Mouse (Mus musculus) Patski (cell line): ENCODE data around the gene Ly6g6e. TPM values are rescaled to one million over a fixed set of nuclear protein-coding genes. Genes with fewer than 3 reads are reported as not detected.

Experiments used
- ATAC-seq: fragments of 100-300 bp; one replicate; pipeline ENCODE4 v1.8.0; 2021
- CTCF ChIA-PET: fragments of 350-600 bp; sonication (Branson Sonifier 250); formaldehyde crosslinking; loops from one replicate; lab custom pipeline; 2022; ENCODE audit warnings: inconsistent platforms; lab: Charles Lee
- POLR2A ChIA-PET: fragments of 350-600 bp; sonication (Branson Sonifier 250); formaldehyde crosslinking; loops from one replicate; lab custom pipeline; 2022; ENCODE audit warnings: antibody characterized with exemption, inconsistent platforms; lab: Charles Lee
- DNase-seq: peaks from one replicate; pipeline ENCODE4 v3.0.0-alpha.2; 2011; ENCODE audit warnings: low read depth, low spot score
- H3K27me3 ChIP-seq: fragments of 371-371 bp; one replicate; pipeline ENCODE4 v1.5.1; 2021
- CTCF ChIP-seq: fragments of 100-300 bp; IDR thresholded peaks from one replicate; pipeline ENCODE4 v1.5.1; 2021
- in situ Hi-C: fragments of 300-500 bp; cut with MboI; formaldehyde crosslinking; loops from 3 replicates; pipeline ENCODE4 v1.11.1; 2018; ENCODE audit warnings: low pct_unique_long_range_greater_than_20kb, mixed read lengths
- polyA plus RNA-seq: library from polyadenylated mRNA; unstranded; gene quantifications from one replicate; pipeline ENCODE4 v1.2.3, GENCODE M21; 2021

Gene Ly6g6e
- polyA plus RNA-seq, 1 experiment from 2014 or later = not detected

GRCm38 (mm10) chr17:35083929-35084497 is 7.3 kb downstream of the Ly6g6e start:
- TF ChIP-seq CTCF = no peak
- POLR2A ChIA-PET = interaction anchor here (0.6 kb wide), 1 partner anchor 20 kb away, joined by 7 read pairs; no protein-coding TSS in a partner anchor
- H3K27me3 ChIP-seq = peaks cover 13% of the 10 kb centered on the region
- ATAC-seq = no peak
- DNase-seq = no peak
- in situ Hi-C loops = no loop called here
- CTCF ChIA-PET = interaction anchor here (1.5 kb wide), 1 partner anchor 63 kb away, joined by 3 read pairs; no protein-coding TSS in a partner anchor

DNA sequence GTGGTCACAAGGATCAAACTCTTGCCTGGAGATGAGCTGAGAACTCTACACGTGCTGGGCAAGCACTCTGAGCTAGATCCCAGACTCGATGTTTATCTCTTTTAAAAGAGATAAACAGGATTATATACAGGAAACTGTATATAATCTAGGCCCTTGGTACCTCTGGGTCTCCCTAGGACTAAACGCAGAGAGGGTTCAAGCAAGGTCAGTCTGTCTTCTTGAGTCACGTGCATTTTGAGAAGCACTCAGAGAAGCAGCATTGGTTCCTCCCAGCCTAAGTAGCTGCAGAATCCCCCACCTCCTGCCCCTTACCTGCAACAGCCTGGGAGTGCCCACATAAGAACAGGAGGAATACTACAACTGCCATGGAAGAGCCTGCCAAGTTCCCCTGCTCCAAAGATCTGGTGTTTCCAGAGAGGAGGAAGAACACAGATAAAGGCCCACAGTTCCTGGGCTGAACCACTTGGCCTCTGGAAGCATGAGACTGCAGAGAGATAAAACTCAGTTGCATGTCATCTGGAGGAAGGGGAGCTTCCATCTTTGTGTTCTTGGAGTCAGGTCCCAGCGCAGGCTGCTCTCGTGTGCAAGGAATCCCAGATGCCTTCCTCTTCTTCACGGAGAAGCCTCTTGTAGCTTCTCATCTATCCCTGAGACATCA is 8.6 kb downstream of the Ly6g6e start, which contains the start of gene Ly6g6f:
Gene Ly6g6f, minus strand, starts transcription at position 403 of the 658 bp plus-strand sequence.
- ChIA-PET POLR2A (interaction anchor here (0.6 kb wide), 1 partner anchor 1243 kb away, joined by 3 read pairs; no protein-coding TSS in a partner anchor), CTCF (interaction anchor here (0.9 to 1.8 kb wide), 3 partner anchors 13 to 64 kb away, joined by 3 to 5 read pairs (median 4); no protein-coding TSS in a partner anchor)
- DNase-seq (no peak), ATAC-seq (no peak)
- in situ Hi-C loops = loop anchor here (5.0 kb wide), 1 partner anchor 53 kb away; no protein-coding TSS in a partner anchor
- TF ChIP-seq CTCF = no peak
- peaks cover 13% of the 10 kb centered on the region for H3K27me3 ChIP-seq

DNA sequence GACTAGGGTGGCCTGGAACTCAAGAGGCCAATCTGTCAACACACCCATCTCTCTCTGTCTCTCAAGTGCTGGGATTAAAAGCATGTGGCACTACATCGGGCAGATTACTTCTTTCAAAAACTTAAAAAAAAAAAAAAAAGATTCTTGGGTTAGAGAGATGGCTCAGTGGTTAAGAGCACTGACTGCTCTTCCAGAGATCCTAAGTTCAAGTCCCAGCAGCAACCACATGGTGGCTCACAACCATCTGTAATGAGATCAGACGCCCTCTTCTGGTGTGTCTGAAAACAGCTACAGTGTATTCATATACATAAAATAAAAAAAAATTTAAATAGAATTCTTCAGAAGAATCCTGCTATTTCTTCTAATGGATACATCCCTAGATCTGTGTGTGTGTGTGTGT is 11.4 kb downstream of the Ly6g6e start:
- ChIA-PET CTCF (interaction anchor here (0.6 kb wide), 1 partner anchor 33 kb away, joined by 3 read pairs; no protein-coding TSS in a partner anchor), POLR2A (no interaction called here)
- no peak for TF ChIP-seq CTCF
- peaks cover 6% of the 10 kb centered on the region for H3K27me3 ChIP-seq
- DNase-seq (no peak), ATAC-seq (no peak)
- in situ Hi-C loops = loop anchor here (5.0 kb wide), 1 partner anchor 56 kb away; no protein-coding TSS in a partner anchor

- ATAC-seq = peak; percentile 94
- in situ Hi-C loops = loop anchor here (5.0 kb wide), 1 partner anchor 57 kb away; no protein-coding TSS in a partner anchor
- DNase-seq = peak; percentile 31
- ChIA-PET POLR2A (interaction anchor here (0.8 to 1.2 kb wide), 3 partner anchors 9 to 35 kb away, joined by 3 to 4 read pairs (median 4); partner anchors contain the start of gene Mpig6b), CTCF (no interaction called here)
- peaks cover 6% of the 10 kb centered on the region for H3K27me3 ChIP-seq
- TF ChIP-seq CTCF = no peak
These were observed 12.3 kb downstream of the Ly6g6e start, which contains the start of gene Abhd16a for GRCm38 (mm10) chr17:35088825-35089644. TSS of gene Abhd16a (plus strand) at chr17:35089263.

GRCm38 (mm10) chr17:35090166-35090932 is 13.6 kb downstream of the Ly6g6e start:
- ChIA-PET POLR2A (interaction anchor here (0.6 kb wide), 1 partner anchor 92 kb away, joined by 3 read pairs; no protein-coding TSS in a partner anchor), CTCF (no interaction called here)
- in situ Hi-C loops = no loop called here
- TF ChIP-seq CTCF = no peak
- DNase-seq = no peak
- no peak for ATAC-seq
- peaks cover 6% of the 10 kb centered on the region for H3K27me3 ChIP-seq

- DNase-seq = no peak
- no peaks in the 10 kb centered on the region for H3K27me3 ChIP-seq
- no peak for ATAC-seq
- ChIA-PET CTCF (no interaction called here), POLR2A (no interaction called here)
- in situ Hi-C loops = no loop called here
- no peak for TF ChIP-seq CTCF
These were observed 15.9 kb downstream of the Ly6g6e start for GRCm38 (mm10) chr17:35092403-35093198.

DNA sequence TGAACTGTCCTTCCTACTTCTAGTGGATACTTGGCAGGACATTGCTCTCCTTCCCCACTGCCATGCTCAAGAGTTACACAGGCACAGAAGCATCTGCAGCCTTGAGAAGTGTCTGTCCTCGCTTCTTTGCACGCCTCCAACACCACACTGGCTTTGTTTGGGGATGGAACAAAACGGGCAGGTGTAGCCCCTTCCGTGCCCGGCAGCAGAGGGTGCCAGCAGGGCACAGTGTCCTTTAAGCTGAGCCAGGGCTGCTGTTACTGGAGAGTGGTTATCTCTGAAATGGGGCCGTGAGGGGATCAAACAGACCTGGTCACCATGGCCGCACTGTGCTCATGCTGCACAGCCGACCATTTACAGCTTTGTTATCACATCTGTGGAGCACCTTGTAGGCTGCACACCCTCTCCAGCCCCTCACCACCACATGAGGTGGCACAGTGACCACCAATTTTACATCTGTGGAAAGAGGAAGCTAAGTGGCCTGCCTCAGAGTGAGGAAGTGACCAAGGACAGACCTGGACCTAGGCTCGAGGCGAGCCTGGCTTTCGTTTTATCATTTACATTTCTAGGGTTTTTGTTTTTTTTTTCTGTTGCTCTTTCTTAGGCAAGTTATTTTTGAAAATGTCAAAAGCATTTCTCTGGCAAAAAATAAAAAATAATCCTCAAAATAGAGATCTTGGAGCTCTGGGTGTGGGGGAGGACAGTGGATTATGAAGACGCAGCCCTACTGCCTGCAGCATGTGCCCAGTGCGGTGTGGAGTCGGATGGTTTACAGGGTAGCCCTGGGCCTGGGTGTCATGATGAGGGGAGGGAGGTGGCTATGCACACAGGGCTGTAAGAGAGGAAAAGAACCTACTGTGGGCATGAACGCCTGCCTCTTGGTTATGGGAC is 18.0 kb downstream of the Ly6g6e start:
- no peak for ATAC-seq
- no peak for DNase-seq

GRCm38 (mm10) chr17:35096597-35096996 is 19.9 kb downstream of the Ly6g6e start:
- ATAC-seq (no peak), DNase-seq (no peak)
- in situ Hi-C loops = no loop called here
- ChIA-PET POLR2A (no interaction called here), CTCF (interaction anchor here (1.1 kb wide), 1 partner anchor 9 kb away, joined by 4 read pairs; no protein-coding TSS in a partner anchor)
- H3K27me3 ChIP-seq = no peaks in the 10 kb centered on the region
- no peak for TF ChIP-seq CTCF

More for the DNA sequence above, 18.0 kb downstream of the Ly6g6e start:
- no peaks in the 10 kb centered on the region for H3K27me3 ChIP-seq
- in situ Hi-C loops = no loop called here
- ChIA-PET POLR2A (interaction anchor here (0.5 to 1.0 kb wide), 2 partner anchors 31 to 69 kb away, joined by 3 read pairs; partner anchors contain the start of gene D17H6S53E), CTCF (interaction anchor here (1.3 kb wide), 1 partner anchor 27 kb away, joined by 3 read pairs; the partner anchor contains the start of genes Csnk2b and Gpank1)
- no peak for TF ChIP-seq CTCF
